Mouse (Mus musculus) megakaryocyte, embryonic 14.5 days (primary cell): ENCODE measurements around the gene Galntl6.

Source experiments
- FLI1 ChIP-seq: IDR thresholded peaks from 2 replicates; pipeline ENCODE4 v1.6.1; 2012; ENCODE audit warnings: low read length, inconsistent platforms, mixed read lengths
- GATA1 ChIP-seq: IDR thresholded peaks from 3 replicates; pipeline ENCODE4 v1.6.1; 2012; ENCODE audit warnings: mixed read lengths, low read length, inconsistent platforms, borderline replicate concordance

- TF ChIP-seq GATA1 (no peak), FLI1 (no peak)
Measured at GRCm38 (mm10) chr8:57805094-57805493, 1107.3 kb downstream of the Galntl6 start.
